Mouse (Mus musculus) megakaryocyte progenitor cell, adult 5-6 weeks (primary cell): ENCODE results near the gene Msi2. TPM values are rescaled to one million over a fixed set of nuclear protein-coding genes. Genes with fewer than 3 reads are reported as not detected.

ENCODE experiments used
- ATAC-seq: replicated peaks from 2 replicates; pipeline ENCODE4 v1.8.0; 2016; ENCODE audit warnings: mild to moderate bottlenecking, moderate TSS enrichment, inconsistent platforms; ENCODE audit not compliant: poor library complexity
- total RNA-seq, 2 experiments: library from RNA; stranded (forward) in 1 of 2; stranded (reverse) in 1 of 2; fragments of 157-497, 149-512 nt in 1 of 2; fragments of 200-1000 nt in 1 of 2; gene quantifications; 2 replicates each; pipeline versions ENCODE4 v1.2.3 to v1.2.4; 2015 to 2017

Msi2 gene
- total RNA-seq (2015), result 28.2 and 35.4 TPM in 2 replicates
- 46.6 and 86.4 TPM in 2 replicates for total RNA-seq (2017)

DNA sequence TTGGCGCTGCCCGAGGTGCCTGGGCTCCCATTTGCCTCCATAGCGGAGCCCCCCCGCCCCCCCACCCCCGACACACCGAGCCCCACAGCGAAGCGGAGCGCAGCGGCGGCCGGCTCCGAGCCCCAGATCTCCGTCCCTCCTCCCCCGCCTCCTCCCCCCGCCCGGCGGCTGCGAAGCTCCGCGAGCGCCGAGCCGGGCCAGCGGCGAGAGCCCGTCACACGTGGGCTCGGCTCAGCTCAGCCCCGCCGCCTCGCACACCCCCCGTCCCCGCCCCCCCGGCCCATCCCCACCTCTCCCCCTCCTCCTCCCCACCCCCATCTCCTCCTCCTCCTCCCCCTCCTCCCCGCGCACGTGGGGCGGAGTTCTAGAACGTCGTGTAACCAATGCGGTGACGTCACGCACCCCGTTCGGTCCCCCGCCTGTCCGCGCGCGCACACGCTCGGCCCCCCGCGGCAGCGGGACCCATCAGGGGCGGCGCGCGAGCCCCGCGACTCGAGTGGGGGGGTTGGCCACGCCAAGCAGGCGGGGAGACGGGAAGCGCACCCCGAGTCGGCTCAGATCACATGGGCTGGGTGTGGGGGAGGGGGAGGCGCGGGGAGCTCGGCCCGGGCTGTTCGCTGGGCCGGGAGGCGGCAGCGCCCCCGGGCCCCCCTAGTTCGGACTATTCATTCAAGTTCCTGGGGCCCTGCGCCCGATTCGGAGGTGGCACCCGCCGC, at the start of gene Msi2:
TSS of gene Msi2 (minus strand) at position 464 of the 716 bp plus-strand sequence.
- peak; percentile 74 for ATAC-seq

DNA sequence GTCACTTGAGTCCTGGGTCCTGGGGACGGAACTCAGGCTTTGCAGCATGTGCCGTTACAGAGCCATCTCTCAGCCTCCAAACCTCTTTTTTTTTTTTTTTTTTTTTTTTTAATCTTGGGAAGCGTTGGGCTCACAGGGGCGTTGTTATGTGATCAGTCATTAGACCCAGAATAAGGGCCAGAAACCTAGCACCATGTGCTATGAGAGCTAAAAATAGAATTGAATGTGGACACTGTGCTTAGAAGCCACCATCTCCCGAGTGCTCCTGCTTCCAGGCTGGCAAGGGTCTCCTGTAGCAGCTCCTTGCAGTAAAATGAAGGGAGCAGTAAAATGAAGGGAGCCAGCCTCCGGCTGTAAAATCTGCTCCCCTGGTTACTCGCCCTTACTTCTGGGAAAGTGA, 47.3 kb upstream of the Msi2 start:
- ATAC-seq, result no peak

DNA sequence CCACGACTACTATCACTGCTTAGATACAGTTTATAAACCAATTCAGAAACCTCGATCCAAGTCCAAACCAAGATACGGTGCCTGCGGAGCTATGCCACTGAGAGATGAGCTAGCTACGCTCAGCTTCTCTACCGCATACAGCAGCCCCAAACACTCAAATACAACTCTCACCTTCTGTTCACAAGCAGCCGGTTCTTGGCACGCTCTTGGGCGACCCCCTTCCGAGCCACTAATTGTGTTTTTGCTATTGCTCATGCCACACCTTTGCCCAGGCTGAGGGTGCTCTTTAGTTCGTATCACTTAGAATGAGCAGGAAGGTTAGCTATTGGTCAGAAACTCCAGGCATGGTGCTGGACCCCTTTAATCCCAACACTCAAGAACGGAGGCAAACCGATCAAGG, 45.1 kb upstream of the Msi2 start:
- ATAC-seq, result no peak

DNA sequence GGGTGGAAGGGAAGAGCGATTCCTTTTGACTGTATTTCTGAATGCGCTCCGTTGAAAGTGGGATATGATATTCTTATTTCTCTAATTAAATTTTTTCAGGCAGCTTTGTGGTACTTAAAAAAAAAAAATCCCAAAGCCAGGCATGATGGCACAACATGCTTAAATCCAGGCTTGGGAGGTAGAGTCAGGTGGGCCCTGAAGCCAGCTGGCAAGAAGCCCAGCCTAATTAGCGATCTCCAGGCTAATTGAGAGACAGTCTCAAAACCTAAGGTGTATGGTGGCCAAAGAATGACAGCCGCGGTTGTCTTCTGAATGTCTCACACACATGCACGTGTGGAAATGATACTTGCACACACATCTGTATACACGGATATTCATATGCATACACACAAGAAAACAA, 41.2 kb upstream of the Msi2 start:
- ATAC-seq, result no peak

DNA sequence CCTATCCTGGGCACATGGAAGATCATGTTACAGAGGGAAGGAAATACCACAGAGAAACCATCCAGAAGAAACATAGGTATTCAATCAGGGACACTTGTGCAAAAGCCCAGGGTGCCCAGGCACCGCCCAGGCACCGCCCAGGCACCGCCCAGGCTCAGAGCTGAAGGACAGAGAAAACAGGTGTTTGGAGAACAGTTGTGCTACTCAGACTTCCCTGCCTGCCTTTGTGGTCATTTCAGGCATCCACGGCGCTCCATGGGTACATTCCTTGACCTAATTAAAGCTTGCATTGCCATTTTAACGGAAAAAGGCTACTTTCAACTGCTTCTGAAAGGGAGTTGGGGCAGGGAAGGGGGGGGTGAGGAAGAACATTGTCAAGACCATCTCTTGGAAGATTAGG, 40.1 kb upstream of the Msi2 start:
- ATAC-seq, result no peak

DNA sequence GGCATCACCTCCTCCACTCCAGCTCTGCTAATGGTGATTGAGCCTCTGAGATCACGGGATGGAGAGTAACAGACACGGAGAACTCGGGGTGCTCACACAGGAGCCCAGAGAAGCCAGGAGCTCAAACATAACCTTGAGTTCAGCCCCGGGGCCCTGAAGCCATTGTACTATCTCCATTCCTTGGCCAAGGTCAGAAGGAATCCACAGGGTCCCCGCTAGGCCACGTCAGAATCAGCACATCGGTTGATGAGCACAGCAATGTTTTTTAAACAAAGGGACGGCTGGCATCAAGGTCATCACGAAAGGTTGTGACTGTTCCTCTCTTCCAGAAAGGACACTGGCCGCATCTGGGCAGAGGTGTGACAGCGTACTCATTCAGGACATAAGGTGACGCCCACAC, 27.0 kb upstream of the Msi2 start:
- ATAC-seq, result no peak

DNA sequence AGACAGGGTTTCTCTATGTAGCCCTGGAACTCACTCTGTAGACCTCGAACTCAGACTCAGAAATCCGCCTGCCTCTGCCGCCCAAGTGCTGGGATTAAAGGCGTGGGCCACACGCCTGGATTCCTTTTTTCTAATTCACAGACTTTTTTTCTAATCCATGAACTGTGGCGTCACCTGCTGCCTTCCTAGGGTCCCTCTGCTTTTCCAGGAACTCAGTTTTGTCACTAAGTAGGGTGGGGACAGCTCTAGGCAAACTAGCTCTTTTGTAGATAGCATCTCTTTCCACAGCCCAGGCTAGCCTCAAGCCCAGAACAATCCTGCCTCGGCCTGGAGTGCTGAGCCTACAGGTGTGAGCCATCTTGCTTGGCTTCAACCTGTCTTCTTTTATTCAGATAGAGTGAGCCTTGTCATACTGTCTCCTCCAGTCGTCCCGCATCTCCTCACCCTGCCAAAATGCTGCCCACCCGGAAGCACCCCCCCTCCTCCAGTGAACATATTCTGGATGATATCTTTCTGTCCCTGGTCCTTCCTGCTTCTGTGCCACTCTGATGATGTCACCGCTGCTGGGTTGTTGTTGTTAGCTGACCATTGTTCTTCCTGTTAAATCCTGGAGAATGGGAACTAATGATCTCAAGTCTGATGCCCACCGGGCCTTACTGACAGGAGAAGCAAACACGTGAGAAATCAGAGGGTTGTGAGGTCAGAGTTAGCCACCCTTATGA, 21.4 kb upstream of the Msi2 start:
- ATAC-seq, result no peak

DNA sequence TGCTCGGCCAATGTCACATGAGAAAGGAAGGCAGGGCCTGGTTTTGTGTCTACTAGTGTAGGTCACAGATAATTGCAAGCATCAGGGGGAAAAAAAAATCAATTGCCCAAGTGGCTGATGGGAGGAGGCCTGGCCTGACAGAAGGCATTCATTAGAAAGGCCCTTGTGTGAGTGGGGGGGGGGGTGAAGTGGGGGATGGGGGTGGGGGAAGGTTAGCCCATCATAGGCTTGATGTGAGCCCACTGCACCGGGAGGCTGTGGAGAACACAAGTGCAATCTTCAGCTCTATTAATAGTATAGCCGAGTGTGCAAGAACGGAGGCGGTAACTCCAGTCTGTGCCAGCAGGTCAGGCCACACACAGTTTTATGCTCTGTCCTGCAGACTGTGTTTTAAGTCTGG, 11.1 kb upstream of the Msi2 start:
- ATAC-seq, result no peak

DNA sequence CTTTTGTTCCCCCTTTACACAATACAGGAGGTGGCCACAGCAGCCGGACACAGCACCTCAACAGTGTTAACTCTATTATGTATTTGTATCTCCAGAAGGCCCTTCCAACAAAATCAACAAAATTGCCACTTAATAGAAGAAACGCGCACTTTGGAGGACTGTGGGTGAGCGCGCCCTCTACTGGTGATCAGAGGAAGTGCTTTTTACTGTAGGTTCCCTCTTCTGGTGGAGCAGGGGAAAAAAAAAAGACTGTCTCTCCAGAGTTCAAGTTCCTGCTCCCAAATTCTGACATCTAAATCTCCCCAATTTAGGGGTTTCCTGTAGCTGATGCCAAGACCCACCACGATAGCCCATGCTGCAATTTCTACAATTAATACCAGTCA, 10.2 kb upstream of the Msi2 start:
- ATAC-seq, result peak; percentile 94

DNA sequence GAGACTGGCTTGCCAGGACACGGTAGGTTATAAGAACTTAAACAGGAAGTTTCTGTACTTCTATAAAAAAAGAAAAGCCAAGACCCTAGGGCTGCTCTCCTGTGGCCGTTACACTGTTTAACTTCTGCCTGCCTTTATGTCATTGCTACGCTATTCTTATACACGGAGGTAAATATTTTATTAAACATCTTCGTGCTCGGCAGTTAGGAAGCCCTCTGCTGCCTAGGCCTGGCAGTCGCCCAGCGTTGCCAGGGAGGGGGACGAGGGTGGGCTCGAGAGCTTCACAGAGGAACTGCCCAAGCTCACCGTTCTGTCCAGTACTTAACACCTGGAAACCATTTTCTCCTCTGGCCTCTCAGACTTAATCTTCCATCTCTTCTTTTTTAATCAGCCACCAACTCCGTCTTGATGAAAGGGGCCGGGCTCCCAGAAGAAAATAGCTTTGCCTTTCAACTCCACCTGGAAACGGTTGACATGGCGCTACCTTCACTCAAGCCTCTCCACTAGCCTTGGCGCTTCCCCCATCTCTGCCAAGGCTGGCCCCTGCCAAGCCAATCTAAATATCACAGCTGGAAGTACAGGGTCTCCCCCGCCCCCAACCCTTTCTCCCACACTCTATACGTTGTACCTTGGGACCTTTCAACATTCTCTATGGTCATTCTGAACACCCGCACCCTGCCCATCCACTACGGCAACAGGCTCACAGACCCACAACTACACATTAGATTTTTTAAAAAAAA, 9.6 kb upstream of the Msi2 start:
- ATAC-seq, result peak; percentile 55

DNA sequence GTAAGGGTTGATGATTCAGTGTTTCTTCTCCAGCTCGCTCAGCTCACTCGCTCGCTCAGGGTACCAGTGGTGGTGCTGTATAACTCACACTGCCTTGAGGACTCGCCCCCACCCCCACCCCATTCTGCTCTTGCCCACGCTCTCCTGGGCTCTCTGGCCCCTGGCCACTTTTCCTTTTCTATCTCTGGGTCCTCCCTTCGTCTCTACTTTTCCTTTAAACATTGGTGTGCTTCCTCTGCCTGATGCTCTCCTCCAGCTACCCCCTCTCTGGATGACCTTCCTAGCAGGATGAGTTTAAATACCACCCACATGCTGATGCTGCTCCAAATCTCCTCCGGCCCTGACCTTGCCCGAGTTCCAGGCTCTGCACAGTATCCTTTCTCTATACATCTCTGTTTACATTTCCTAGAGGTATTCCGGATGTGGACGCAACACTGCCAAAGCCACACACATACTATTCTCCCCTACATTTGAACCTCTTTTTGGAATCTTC, 2.9 kb upstream of the Msi2 start:
- no peak for ATAC-seq

DNA sequence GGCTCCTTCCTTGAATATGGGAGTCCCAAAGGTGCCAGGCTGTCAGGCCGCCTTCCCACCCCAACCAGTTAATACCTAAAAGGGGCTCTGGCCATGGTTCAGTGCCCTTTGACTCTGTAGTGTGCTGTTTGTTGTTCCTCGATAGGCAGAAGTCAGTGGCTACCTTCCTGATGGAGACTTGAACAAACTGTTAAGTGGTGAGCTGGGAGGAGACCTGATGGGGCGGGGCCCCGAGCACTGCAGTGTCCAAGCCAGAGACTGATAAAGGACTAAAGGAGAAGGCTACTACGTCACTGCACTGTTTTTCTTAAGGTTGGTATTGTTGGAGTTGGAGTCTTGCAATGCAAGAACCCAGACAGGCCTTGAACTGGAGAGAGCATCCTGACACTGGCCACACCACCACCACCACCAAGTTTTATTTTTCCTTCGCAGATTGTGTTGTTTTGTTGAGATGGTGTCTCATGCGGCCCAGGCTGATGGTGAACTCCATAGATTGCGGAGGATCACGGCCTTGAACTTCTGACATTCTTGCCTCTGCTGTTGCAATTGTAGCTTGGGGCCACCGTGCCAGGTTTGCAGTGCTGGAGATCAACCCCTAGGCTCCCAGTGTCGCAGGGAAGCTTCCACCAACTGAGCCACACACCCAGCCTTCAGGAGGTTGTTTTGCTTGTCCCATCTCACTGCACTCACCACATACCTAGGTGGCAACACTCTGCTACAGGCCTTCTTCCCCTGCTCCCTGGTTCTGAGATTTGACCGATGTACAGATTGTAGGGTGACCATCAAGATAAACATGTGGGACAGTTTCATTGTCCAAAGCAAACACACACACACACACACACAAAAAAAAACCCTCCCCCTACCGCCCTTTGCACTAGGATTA, 2.2 kb upstream of the Msi2 start:
- ATAC-seq, result 0 out of 2 replicates have a peak, but pooled peaks have one; percentile 17

DNA sequence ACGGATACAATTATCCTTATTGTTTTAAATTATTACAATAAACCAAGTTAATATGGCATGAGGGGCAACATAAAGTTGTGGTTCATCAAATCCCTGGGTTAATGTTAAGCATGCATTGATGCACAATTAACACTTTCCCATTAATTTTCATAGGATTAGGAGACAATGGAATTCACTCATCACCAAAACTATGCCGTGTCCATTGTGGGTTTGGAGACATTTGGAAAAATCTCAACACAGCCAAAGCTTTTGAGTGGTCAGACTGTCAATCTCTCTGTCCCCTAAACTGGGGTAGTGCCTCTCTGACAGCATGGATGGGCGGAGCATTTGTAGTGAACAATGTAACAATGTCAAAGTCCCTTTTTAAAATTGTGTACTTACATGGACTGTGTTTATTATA, 1.3 kb upstream of the Msi2 start:
- no peak for ATAC-seq

DNA sequence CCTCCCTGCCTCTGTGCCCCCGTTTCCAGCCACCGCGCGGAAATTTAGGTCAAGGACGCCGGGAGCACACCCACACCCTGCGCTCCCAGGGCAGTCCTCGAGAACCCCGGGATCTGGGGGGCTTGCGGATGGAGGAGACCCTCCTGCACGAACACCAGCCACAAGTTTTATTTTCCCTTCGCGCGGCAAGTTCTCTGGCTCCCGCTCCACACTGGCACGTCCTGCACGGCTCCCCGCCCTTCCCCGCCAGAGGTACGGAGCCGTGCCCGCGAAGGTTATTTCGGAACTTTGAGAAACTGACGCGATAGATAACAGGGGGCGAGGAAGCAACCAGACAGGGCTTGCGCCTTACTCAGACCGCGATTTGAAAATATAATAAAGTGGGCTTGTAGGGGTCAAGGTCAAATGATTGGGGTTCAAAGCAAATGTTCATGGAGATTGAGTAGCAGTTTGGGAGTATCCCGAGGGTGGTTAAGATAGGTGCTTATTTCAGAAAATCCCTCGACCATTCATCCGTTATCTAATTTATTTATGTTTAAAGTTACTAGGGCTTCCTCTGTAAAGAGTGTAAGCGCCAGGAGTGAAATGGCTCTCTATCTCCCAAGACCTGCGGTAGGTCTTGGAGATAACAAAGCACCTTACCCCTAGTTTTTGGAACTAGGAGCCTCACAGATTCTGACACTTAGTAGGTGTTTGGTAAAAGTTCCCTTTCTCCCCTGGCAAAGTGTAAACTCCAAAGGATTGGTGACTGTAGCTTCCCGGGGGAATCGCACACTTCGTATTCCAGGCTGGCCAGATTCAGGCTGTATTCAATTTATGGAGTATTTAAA, 668 bp upstream of the Msi2 start:
- ATAC-seq, result peak; percentile 47

DNA sequence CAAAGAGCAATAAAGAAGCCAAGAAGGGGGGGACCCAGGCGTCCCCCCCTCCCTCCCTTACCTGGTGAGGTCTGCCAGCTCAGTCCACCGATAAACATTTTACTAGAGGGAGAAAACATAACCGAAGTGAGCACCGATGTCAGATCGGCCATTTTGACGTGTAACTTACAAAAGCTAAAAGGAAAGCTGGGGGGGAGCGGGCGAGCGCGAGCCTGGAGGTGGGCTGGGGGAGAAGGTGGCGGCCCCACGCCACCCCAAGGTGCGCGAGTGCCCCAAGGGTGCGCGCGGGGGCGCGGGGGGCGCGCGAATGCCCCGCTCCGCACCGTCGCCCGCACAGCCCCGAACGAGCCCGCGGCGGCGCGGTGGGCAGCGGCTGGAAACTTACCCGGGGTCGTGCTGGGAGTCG, 666 bp downstream of the Msi2 start:
- ATAC-seq, result no peak

DNA sequence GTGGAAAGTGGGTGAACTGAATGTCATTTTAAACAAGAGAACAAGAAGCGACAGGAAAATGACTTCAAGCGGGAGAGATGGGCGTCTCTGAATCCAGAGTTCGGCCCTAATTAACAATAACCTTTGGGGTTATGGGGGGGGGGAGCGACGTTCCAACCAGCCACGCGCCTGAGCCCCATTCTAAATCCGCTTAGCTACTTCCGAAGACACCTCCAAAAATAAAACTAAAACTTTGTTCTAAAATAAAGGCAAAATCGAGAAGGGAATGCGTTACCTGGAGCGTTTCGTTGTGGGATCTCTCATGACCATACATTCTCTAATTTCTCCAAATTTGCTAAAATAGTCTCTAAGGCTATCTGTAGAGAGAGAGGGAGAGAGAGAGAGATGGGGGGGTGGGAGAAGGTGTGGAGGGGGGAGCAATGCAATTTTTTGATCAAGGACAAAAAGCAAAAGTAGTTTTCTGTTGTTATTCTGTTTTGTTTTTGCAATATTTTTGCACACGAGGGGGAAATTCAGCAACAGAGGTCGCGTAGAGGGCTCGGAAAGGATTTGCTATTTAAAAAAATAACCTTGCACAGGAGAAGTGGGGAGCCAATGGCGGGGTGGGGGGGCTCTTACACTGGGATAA, 1.2 kb downstream of the Msi2 start:
- no peak for ATAC-seq

DNA sequence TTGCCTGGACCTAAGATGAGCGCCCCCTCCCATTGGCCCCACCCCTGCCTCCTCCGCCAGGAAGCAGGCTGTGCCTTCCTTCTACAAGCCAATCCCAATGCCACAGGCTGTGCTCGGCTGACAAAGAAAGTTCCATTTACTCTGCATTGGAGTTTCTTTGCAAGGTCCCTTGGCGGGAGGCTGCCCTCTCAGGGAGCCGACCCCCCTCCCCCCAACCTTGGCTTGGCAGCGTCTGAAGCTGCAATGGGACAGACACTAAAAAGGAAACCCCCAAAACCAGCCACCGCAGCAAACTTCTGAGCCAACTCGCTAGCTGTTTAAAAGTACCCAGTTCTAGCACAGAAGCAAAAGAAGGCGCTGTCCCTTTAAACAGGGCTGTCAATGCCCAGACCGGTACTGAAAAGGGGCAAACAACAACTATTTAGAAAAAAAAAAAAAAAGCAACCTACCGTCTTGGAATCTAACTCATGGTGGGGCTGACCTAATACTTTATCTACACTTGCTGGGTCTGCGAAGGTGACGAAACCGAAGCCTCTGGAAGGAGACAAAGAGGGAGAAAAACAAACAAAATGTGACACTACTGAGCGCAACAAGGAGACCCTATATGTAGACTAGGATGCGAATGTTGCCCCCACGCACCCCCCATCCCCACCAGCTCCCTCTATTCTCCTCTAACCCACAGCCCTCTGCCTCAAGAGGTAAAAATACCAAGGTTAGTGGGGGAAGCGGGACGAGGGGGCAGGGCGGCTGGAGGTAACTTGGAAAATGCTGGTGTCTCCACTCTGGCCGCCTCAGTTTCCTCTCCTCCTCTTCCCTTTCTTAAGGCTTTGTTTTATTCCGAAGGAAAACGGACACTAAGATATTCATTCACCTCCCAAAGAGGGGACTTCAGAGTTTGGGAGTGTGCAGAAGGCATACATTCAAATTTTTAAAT, 2.0 kb downstream of the Msi2 start:
- ATAC-seq, result 0 out of 2 replicates have a peak, but pooled peaks have one; percentile 2

DNA sequence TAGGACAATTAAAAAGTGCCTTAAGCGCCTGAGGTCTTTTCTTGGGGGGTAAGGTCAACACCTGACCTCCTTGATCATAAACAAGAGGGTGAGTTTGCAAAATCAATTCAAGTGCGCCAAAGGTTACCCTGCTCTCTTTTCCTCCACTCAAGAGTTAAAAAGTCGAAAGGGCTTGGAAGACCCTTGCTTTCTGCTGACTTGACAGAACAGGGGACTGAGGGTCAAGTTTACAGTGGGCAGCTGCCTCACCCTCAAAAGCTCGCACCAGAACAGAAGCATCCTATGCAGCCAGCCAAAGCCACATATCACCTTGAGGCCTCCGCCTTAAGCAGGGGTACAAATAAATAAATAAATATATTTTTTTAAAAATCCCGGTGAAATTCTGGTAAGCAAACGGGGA, 3.0 kb downstream of the Msi2 start:
- ATAC-seq, result no peak
